Mouse (Mus musculus) cerebellum, postnatal 10 days (tissue): Measurements from ENCODE around the gene Elk4.

Source experiments
- DNase-seq, 2 experiments: peaks; one replicate each; pipeline ENCODE4 v3.0.0; 2021; ENCODE audit warnings: mixed read lengths in 2 of 2

Elk4 gene

GRCm38 (mm10) chr1:132067261-132068255 is 60.2 kb downstream of the Elk4 start, which contains the start of gene Mfsd4a:
Mfsd4a (minus strand) TSS chr1:132068062.
- DNase-seq, result peak; percentile 69 to 70

- DNase-seq, result no peak
These were observed 62.0 kb downstream of the Elk4 start for GRCm38 (mm10) chr1:132069436-132069835.

- DNase-seq, result no peak
These were observed 63.3 kb downstream of the Elk4 start for GRCm38 (mm10) chr1:132070659-132071058.

GRCm38 (mm10) chr1:132075576-132075975 is 68.2 kb downstream of the Elk4 start:
- DNase-seq, result no peak

- no peak for DNase-seq
These were observed 71.0 kb downstream of the Elk4 start for GRCm38 (mm10) chr1:132078413-132078812.
